Mouse (Mus musculus): ENCODE measurements around the gene Vmn1r60. TPM values are rescaled to one million over a fixed set of nuclear protein-coding genes. Genes with fewer than 3 reads are reported as not detected.
"Not testable (repeated sequence)": the region's sequence is repeated elsewhere in the genome, so short reads cannot be mapped to it uniquely, and the experiment has no call there.

Vmn1r60 gene
- not detected in 2 replicates for total RNA-seq (2015)
- total RNA-seq (2017), result not detected in 2 replicates

DNA sequence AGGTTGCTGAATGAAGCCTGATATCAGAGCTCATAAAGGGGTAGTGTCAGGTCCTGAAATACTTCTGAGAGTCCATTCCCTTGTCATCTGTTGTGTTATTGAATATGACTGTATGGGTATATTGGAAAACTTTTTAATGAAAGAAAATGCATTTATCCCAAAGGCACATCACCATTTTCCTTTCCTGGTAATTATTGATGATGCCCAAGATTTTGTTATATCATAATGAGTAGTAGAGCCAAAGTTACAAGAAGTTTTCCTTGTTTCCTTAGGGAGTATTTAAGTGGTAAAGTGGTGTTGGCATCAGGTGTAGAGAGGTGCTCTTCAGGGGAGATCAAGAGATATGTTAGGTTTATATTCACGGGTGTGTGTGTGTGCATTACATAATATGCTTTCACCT, at the start of gene Vmn1r60:
Gene Vmn1r60, minus strand, starts transcription at position 101 of the 400 bp plus-strand sequence.
- not testable (repeated sequence) for ATAC-seq (ENCODE audit: poor library complexity, severe bottlenecking)

DNA sequence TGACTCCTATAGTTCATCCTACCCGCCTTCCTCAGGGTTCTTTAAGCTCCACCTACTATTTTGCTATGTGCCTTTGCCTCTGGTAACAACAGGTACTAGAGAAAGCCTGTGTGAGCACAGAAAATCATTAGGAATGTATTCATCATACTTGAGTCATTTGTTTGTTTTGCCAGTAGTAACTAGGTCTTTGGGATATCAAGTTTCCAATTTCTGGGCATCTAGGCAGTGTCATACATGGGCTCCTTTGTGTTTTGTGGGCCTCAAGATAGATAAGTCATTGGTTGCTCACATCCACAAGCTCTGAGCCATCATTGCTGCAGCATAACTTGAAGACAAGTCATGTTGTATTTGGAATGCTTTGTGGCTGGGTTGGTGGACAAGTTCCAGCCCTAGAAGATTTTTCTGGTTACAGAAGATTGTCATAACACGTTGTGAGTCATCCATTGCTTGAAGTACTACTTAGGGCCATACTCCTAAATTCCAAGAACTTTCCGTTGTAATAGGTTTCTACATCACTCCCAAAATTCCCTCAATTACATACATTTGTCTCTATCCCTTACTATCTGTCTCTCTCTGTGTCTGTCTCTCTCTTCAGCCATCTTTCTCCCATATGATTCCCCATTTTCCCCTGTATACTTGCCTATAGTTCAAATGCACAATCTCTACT, 6.2 kb downstream of the Vmn1r60 start:
- not testable (repeated sequence) for ATAC-seq (ENCODE audit: poor library complexity, severe bottlenecking)

- not testable (repeated sequence) for ATAC-seq (ENCODE audit: poor library complexity, severe bottlenecking)
These were observed 53.3 kb downstream of the Vmn1r60 start, which contains the start of gene Vmn2r28 for GRCm38 (mm10) chr7:5493856-5494255. Gene Vmn2r28, minus strand, starts transcription at chr7:5493956.

Other genes with a start within 250 kb of the Vmn1r60 start
- not detected in 2 replicates for gene Gm5065, start 196.8 kb downstream of the Vmn1r60 start, total RNA-seq (2015)
- not detected in 2 replicates for gene Gm5065, start 196.8 kb downstream of the Vmn1r60 start, total RNA-seq (2017)
- gene Nlrp2, start 196.3 kb downstream of the Vmn1r60 start, total RNA-seq (2015), result not detected in 2 replicates
- not detected in 2 replicates for gene Nlrp2, start 196.3 kb downstream of the Vmn1r60 start, total RNA-seq (2017)
- gene Vmn1r58, start 133.9 kb downstream of the Vmn1r60 start, total RNA-seq (2015), result not detected in 2 replicates
- gene Vmn1r58, start 133.9 kb downstream of the Vmn1r60 start, total RNA-seq (2017), result not detected in 2 replicates
- not detected in 2 replicates for gene Vmn1r59, start 90.5 kb downstream of the Vmn1r60 start, total RNA-seq (2015)
- gene Vmn1r59, start 90.5 kb downstream of the Vmn1r60 start, total RNA-seq (2017), result not detected in 2 replicates
- gene Vmn2r28, start 53.4 kb downstream of the Vmn1r60 start, total RNA-seq (2015), result not detected in 2 replicates
- gene Vmn2r28, start 53.4 kb downstream of the Vmn1r60 start, total RNA-seq (2017), result not detected in 2 replicates
- not detected in 2 replicates for gene Vmn1r61, start 66.0 kb upstream of the Vmn1r60 start, total RNA-seq (2015)
- not detected in 2 replicates for gene Vmn1r61, start 66.0 kb upstream of the Vmn1r60 start, total RNA-seq (2017)
- gene Vmn1r62, start 126.3 kb upstream of the Vmn1r60 start, total RNA-seq (2015), result not detected in 2 replicates
- gene Vmn1r62, start 126.3 kb upstream of the Vmn1r60 start, total RNA-seq (2017), result not detected in 2 replicates

Data from megakaryocyte, adult 5-6 weeks (primary cell).